Mouse (Mus musculus): ENCODE data around the gene Dab2ip.

- TF ChIP-seq CTCF (IDR thresholded peaks at IDR 0.05; ENCODE audit: low read depth, low read length) = no peak
- no peak for TF ChIP-seq POLR2A (IDR thresholded peaks at IDR 0.05; ENCODE audit: borderline replicate concordance, low read depth, low read length)
Observed at GRCm38 (mm10) chr2:35687557-35688070, 129.5 kb downstream of the Dab2ip start.
